Mouse (Mus musculus) lung, adult 2 months (tissue): Measurements from ENCODE around the gene Pomp. TPM values are rescaled to one million over a fixed set of nuclear protein-coding genes. Genes with fewer than 3 reads are reported as not detected.

ENCODE experiments used
- DNase-seq: peaks from one replicate; pipeline ENCODE4 v3.0.0; 2022
- H3K4me1 ChIP-seq: fragments of 200-500 bp; 2 replicates; pipeline ENCODE4 v1.6.1; 2011; ENCODE audit warnings: low read length; ENCODE audit not compliant: control insufficient read depth, insufficient read depth
- H3K4me3 ChIP-seq: fragments of 200-500 bp; replicated peaks from 2 replicates; pipeline ENCODE3; 2011; ENCODE audit warnings: low read depth, mild to moderate bottlenecking, control low read depth, low read length; ENCODE audit errors: extremely low read depth
- CTCF ChIP-seq: fragments of 200-500 bp; IDR thresholded peaks from 2 replicates; pipeline ENCODE4 v1.5.1; 2011; ENCODE audit warnings: mild to moderate bottlenecking, low read length, control low read depth; ENCODE audit not compliant: insufficient read depth
- POLR2A ChIP-seq: fragments of 200-500 bp; IDR thresholded peaks from 2 replicates; pipeline ENCODE4 v1.6.1; 2011; ENCODE audit warnings: low read depth, mild to moderate bottlenecking, control low read depth, low read length, borderline replicate concordance; ENCODE audit errors: extremely low read depth
- WGBS: fragments of 180-500 bp; shearing (Covaris S2); methylation state at CpG from one replicate; pipeline ENCODE4 v1.1.7; 2018; 5-methylcytosine and 5-hydroxymethylcytosine counted together
- polyA plus RNA-seq: library from polyadenylated mRNA; depleted of rRNA; stranded (reverse); fragments of >200 nt; gene quantifications from 2 replicates; pipeline ENCODE4 v1.2.3, GENCODE M21; 2012

The Pomp gene
- polyA plus RNA-seq, 1 experiment = 47.1 TPM

- peak; percentile 63 for DNase-seq
- WGBS = 24% methylated on average over 16 of the region's 16 CpGs
- no peak overlapping the region for H3K4me3 ChIP-seq
- H3K4me1 ChIP-seq = no peaks in the 10 kb centered on the region
- TF ChIP-seq POLR2A = no peak
- peak; percentile 80 for TF ChIP-seq CTCF
These were observed 11.9 kb upstream of the Pomp start for GRCm38 (mm10) chr5:147848164-147848863.

DNA sequence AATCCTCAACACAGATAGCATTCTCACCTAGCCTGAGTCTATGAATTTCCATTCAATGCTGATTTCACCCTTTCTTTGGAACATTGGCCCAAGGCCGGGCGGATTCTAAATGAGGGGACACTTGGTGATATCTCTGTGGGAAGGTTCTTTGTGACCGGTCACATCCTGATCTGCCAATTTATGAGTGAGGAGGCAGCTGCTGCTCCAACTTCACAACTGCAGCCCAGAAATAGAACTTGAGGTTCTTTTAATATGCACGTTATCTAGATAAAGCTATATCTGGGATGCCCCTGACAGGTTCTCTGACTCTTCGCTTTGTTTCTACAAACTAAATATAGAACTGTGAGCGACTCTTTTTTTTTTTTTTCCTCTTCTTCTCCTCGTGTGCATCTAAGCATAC lies 10.1 kb upstream of the Pomp start:
- no peaks in the 10 kb centered on the region for H3K4me1 ChIP-seq
- TF ChIP-seq POLR2A (no peak), CTCF (no peak)
- H3K4me3 ChIP-seq = no peak overlapping the region
- WGBS = 51% methylated on average over 7 of the region's 7 CpGs
- no peak for DNase-seq

GRCm38 (mm10) chr5:147860076-147860448 lies 199 bp upstream of the Pomp start:
- TF ChIP-seq CTCF (no peak), POLR2A (no peak)
- no peak for DNase-seq
- peaks cover 9% of the 10 kb centered on the region for H3K4me1 ChIP-seq
- peak overlapping the region; percentile 99 for H3K4me3 ChIP-seq
- 2% methylated on average over 18 of the region's 18 CpGs for WGBS

DNA sequence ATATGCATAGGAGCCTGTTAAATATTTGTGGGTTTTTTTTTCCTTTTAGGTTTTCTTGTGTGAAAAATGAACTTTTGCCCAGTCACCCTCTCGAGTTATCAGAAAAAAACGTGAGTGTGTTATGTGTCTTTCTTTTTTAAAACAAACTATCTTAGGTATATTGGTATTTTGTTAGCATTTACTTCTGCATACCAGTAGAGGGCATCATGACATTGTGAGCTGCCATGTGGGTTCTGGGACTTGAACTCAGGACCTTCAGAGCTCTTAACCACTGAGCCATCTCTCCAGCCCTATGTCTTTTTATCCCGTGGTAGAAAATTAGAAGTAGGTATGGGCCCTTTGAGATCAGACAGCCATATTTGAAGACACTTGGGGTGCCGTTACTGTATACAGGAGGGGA lies 8.4 kb downstream of the Pomp start:
- H3K4me1 ChIP-seq = 0 out of 2 replicates have a peak, but pooled peaks cover 2% of the 10 kb centered on the region
- no peak for TF ChIP-seq CTCF
- no peak for TF ChIP-seq POLR2A
- no peak for DNase-seq
- 87% methylated on average over 4 of the region's 4 CpGs for WGBS
- no peak overlapping the region for H3K4me3 ChIP-seq

- H3K4me1 ChIP-seq = 0 out of 2 replicates have a peak, but pooled peaks cover 2% of the 10 kb centered on the region
- no peak for DNase-seq
- WGBS = 65% methylated on average over 6 of the region's 6 CpGs
These were observed 9.3 kb downstream of the Pomp start for GRCm38 (mm10) chr5:147869568-147869967.

DNA sequence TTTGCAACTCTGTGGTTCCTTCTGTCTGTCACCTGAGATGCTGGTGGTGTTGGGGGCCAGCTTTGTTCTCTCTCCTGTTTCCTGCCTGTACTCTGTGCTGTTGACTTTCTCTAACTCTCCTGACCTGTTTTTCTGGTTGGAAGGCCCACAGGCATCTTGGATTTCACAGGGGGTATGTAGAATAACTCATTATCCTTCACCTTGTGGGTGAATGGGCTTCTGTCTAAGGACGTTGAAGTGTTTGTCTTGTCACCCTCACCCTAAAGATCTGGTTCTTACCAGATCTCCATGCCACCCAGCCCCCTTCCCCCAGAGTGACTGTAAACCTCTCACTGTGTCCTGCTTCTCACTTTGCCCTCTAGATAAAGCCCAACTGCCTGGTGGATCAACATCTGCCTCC lies 10.0 kb downstream of the Pomp start:
- no peak for DNase-seq
- TF ChIP-seq POLR2A (no peak), CTCF (no peak)
- 78% methylated on average over 1 of the region's 1 CpGs for WGBS
- Histone ChIP-seq H3K4me1 (0 out of 2 replicates have a peak, but pooled peaks cover 2% of the 10 kb centered on the region), H3K4me3 (no peak overlapping the region)

More at GRCm38 (mm10) chr5:147869568-147869967, 9.3 kb downstream of the Pomp start:
- H3K4me3 ChIP-seq = no peak overlapping the region
- TF ChIP-seq POLR2A = no peak
- no peak for TF ChIP-seq CTCF

DNA sequence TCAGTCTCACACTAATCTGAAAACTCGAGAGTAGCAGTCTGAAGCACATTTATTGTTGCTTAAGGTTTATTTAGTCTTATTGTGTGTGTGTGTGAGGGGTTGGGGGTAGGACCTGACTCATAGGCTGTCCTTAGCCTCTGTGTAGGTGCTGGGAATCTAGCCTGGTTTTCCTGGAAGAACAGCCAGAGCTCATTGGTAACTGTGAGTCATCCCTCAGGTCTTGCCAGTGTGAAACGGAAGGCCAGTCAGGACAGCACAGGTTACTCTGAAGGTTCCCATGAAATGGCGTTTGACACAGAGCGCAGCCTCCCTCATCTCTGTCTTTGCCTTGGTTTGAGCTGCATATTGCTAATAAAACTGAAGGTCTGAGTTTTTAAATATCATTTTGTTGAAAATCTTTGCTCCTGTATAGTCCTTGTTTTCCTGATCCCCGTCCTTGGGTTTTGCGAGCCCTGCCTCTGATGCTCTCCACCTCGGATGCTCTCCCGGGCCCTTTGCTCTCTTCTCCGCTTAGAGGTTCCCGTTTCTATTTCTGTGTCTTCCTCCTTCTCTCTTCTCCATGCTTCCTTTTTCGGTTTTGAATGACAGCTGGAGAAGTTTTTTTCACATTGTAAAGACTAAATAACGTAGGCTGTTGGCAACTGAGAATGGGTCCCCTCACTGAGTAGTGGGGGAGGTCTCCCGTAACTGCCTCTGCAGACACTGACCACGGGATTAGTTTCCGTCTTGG lies 11.0 kb downstream of the Pomp start:
- WGBS = 80% methylated on average over 15 of the region's 15 CpGs
- Histone ChIP-seq H3K4me3 (no peak overlapping the region), H3K4me1 (0 out of 2 replicates have a peak, but pooled peaks cover 2% of the 10 kb centered on the region)
- no peak for DNase-seq
- TF ChIP-seq CTCF = no peak
- no peak for TF ChIP-seq POLR2A

GRCm38 (mm10) chr5:147874491-147875065 lies 14.3 kb downstream of the Pomp start:
- Histone ChIP-seq H3K4me1 (peaks cover 5% of the 10 kb centered on the region), H3K4me3 (no peak overlapping the region)
- 86% methylated on average over 18 of the region's 18 CpGs for WGBS
- TF ChIP-seq POLR2A = no peak
- no peak for TF ChIP-seq CTCF
- no peak for DNase-seq

- 94% methylated on average over 8 of the region's 8 CpGs for WGBS
- H3K4me1 ChIP-seq = peaks cover 5% of the 10 kb centered on the region
- H3K4me3 ChIP-seq = no peak overlapping the region
- TF ChIP-seq POLR2A = no peak
- TF ChIP-seq CTCF = no peak
- DNase-seq = no peak
These were observed 14.9 kb downstream of the Pomp start for GRCm38 (mm10) chr5:147875210-147875609.
